Mouse (Mus musculus): ENCODE measurements at regions not wholly inside any gene's neighbourhood (a gene's known extent, or its start where the extent isn't known, plus 50 kb on each side); places are given as distances from the start of the nearest gene placed in this dataset.

DNA sequence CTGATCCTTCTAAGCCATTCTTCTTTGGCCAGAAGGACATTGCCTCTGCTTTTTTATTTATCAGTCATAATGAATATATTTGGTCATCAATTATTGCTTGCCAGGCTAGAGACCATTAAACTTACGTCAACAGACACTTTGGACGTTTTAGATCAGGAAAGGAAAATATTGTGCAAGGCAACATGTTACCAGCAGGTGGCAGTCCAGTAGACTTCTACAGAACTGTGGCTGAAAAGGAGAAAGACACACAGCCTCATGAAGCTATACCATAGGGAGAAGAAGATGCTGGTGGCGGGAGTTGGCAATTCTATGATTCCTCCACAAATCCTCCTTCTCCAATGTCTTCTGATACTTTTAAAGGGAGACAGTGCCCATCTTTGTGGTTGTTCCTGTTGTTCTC, 471.7 kb downstream of the Kcnj2 start:
- ATAC-seq (ENCODE audit: extremely low read depth, insufficient number of reproducible peaks, low FRiP score, poor library complexity, severe bottlenecking), result peak; percentile 57; the same call in 1 of the 2 replicates

DNA sequence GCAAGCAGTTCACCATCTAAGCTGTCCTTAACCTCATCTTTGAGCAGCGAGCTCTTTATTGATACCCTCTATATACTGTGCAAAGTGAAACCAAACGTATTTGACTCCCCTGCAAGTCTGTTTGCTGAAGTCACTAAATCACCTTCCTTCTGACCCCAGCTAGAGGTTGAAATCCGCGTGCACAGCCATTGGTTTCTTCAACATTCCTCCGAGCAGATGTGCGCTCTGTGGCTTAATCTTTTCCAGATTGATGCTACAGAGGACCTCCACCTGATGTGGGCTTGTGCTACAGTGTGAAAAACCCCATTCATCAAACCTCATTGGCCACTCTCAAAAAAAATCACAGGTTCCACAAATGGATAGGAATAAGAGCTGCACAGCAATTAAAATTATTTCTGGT, 474.0 kb downstream of the Kcnj2 start:
- ATAC-seq (ENCODE audit: extremely low read depth, insufficient number of reproducible peaks, low FRiP score, poor library complexity, severe bottlenecking), result no peak

DNA sequence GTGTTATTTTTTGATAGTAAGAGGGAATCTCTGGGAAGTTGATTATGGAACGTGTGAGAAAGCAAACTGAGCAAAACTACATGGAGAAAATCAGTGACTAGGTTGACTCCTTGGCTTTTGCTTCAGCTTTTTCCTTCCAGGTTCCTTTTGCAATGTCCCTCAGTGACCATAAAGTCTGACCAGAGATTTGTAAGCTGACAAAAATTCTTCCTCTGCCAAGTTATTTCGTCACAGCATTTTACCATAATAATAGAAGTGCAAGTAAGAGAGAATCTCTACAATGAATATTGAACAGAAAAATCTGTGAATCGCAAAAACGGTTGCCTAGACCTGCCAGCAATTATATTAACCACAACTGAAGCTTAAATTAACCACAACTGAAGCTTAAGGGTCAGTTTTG, 479.3 kb downstream of the Kcnj2 start:
- ATAC-seq (ENCODE audit: extremely low read depth, insufficient number of reproducible peaks, low FRiP score, poor library complexity, severe bottlenecking), result no peak

DNA sequence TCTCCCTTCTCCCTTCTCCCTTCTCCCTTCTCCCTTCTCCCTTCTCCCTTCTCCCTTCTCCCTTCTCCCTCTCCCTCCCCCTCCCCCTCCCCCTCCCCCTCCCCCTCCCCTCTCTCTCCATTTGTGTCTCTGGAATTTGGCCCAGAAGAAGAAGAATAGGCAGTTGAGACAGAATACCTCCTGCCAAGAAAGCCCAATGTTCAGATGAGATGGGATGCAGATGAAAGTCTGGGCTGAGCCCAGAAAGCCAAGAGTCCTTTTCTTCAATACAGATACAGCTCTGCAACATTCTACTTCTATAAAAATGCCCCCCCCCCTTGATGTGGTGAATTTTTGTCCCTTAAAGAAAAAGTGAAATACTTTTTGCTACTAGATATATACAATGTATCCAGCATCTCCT, 489.2 kb downstream of the Kcnj2 start:
- ATAC-seq (ENCODE audit: extremely low read depth, insufficient number of reproducible peaks, low FRiP score, poor library complexity, severe bottlenecking), result no peak

DNA sequence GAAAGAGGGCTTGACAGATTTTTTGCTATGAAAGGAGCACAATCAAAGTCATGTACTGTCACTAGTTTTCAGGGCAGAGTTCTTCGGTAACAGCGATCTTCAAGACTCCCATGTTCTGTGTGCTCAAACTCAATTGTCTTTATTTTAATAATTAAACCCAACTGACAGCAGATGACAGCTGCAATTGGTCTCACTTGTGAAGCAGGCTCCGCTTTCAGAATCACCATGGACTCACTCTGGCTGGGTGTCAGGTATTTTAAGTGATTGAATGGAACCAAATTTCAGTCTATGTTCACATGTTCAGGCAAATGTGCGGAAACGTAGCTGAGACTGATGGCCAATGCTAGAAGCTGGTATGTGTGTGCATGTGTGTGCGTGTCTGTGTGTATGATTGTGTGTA, 489.7 kb downstream of the Kcnj2 start:
- no peak for ATAC-seq (ENCODE audit: extremely low read depth, insufficient number of reproducible peaks, low FRiP score, poor library complexity, severe bottlenecking)

DNA sequence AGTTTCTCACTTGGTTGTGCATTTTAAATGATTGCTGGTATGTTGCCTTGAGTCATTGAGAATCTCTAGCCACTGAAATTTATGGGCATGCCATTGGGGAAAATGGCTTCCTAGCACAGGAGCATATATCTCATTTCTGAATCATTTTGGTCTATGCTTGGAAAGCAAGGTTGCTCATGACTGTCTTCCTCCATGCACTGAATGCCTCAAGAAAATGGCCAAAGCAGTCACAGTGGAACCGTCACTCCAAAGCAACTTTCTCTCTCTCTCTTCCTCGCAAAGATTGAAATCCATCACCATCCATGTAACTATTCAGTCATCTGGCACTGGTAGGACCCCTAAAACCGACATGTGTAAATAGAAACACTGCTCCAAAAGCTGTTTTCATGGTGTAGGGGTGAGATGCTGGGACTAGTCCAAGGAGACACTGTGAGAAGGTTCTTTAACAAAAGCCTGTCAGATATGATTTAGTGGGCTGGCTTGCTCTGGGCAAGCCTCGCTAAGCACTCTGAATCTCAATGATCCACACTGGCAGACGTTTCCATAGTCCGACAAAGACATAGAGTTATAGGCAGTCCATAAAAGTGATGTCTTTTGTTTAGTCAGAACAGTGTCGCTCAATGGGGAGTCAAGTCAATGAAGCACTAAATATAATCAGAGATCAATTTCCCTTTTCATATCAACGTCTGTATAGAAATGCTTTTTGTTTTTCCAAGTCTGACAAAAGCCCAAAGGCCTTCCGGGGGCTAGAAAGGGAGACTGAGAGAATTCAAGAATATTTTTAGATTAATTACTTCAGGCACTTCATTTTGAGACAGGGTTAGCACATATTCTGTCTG, 492.6 kb downstream of the Kcnj2 start:
- ATAC-seq (ENCODE audit: extremely low read depth, insufficient number of reproducible peaks, low FRiP score, poor library complexity, severe bottlenecking), result no peak

DNA sequence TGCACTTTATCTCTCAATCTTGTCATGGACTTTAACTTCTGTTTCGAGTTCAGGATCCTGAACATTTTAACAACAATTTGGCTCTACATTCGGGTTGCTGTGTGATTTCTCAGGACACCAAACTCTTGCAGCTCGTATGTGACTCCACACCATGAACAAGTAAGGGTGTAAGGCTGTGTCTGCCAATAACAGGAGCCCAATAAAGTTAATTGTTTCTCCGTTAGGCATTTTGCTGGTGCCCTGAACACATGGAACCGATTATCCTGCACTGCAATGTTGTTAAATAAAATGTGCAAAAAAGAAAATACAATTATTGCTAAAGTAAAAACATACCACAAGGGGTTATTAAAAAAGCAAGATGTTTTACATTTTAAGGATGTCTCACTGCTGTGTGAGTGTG, 497.2 kb downstream of the Kcnj2 start:
- ATAC-seq (ENCODE audit: extremely low read depth, insufficient number of reproducible peaks, low FRiP score, poor library complexity, severe bottlenecking), result no peak

DNA sequence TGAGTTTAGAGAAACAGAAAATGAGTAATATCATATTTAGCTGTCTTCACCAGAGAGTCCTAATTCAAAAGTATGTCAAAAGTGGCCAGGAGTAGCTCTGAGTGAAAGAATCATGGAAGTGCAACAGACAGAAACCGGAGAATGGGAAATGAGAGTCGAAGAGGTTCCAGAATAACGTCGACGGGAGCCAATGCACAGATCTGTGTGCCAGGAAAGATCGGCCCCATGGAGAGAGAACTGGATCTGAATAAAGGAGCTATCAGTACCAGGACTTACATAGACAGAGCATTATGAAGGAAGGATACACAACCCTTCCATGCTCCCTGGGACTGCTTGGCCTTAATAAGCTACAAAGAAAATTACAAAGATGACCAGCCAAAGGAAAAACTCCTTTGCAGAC, 502.1 kb downstream of the Kcnj2 start:
- ATAC-seq (ENCODE audit: extremely low read depth, insufficient number of reproducible peaks, low FRiP score, poor library complexity, severe bottlenecking), result no peak

DNA sequence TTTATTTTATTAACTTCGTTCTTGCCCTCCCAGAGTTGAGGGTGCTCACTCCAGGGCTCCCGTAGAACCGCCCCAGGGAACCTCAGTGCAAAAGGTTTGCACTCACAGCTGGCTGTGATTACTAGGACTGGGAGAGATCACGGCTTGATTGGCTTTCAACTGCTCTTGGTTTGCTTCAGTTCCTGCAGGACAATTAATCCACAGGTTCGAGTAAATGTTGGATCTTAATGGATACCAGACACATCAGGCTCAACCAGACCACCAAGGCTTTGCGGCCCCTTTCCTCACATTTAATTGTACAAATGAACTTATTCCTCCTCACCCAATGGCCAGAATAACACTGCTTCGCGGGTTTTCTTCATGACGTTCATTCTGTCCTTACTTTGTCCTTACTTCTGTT, 502.9 kb downstream of the Kcnj2 start:
- no peak for ATAC-seq (ENCODE audit: extremely low read depth, insufficient number of reproducible peaks, low FRiP score, poor library complexity, severe bottlenecking)

DNA sequence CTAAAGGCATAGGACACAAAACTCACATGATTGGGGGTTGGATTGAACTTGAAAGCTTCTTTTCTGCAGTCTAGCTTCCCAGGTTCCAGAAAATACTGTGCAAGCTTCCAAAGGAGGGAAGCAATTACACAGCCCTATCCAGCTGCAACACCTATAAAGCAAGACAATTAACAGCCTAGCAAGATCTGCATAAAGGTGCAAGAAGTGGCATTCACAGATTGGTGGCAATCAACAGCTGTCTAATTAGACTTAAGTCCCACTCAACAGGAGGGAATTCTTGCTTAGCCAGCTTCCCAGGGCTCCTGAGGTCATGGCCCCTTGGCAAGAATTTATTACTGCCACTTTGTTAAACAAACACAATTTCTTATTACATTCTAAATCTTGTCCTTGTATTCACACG, 511.9 kb downstream of the Kcnj2 start:
- no peak for ATAC-seq (ENCODE audit: extremely low read depth, insufficient number of reproducible peaks, low FRiP score, poor library complexity, severe bottlenecking)

DNA sequence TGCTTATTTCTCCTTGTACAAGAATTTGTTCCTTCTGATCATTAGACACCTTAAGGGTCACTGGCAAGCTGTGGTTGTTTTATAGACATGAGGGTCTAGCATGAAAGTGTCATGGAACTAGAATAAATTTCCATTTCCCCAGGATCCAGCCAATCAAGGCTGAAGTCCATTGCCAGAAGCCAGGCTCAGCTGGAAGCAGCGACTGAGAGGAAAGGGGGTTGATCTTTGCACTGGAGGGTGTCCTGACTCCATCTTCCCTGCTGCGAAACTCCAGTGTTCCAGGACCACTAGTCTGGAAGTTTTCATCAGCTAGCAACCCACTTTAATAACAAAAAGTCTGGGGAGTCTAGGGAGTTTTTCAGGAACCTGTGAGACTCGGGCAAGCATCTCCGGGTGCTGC, 517.0 kb downstream of the Kcnj2 start:
- ATAC-seq (ENCODE audit: extremely low read depth, insufficient number of reproducible peaks, low FRiP score, poor library complexity, severe bottlenecking), result no peak

DNA sequence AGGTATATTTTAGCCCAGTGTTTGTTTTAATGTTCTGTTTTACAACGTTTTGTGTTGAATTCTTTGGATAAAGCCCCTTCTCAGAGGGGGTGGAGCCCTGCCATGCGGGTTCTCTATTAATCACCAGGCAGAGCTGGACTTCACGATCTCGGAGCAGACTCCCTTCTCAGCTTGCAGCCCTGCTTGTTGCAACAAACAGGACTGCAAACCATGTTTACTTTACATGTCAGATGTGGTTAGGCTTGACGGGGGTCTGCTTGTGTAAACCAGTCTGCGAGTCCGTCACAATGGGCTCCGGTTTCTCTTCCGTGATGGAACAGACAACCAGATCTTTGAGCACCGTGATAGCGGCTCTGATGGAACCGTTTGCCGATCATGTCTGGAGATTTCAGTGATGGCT, 517.6 kb downstream of the Kcnj2 start:
- ATAC-seq (ENCODE audit: extremely low read depth, insufficient number of reproducible peaks, low FRiP score, poor library complexity, severe bottlenecking), result no peak

DNA sequence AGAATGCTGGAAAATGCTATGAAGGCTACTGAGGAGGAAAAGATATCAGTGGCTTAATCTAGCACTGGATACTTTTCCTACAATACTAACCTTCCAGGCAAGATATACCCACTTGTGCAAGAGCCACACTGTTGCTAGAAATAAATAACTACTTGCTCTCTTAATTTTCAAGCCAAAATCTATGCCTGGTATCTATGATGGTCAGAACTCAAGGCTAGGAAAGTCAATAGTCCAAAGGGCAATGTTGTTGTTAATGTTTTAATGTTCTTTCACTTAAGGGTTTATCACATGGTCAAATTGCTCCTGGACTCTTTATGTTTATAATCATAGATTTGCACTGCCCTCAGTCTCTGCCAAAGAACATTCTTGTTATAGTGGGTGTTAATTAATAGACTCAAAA, 533.5 kb downstream of the Kcnj2 start:
- no peak for ATAC-seq (ENCODE audit: extremely low read depth, insufficient number of reproducible peaks, low FRiP score, poor library complexity, severe bottlenecking)

DNA sequence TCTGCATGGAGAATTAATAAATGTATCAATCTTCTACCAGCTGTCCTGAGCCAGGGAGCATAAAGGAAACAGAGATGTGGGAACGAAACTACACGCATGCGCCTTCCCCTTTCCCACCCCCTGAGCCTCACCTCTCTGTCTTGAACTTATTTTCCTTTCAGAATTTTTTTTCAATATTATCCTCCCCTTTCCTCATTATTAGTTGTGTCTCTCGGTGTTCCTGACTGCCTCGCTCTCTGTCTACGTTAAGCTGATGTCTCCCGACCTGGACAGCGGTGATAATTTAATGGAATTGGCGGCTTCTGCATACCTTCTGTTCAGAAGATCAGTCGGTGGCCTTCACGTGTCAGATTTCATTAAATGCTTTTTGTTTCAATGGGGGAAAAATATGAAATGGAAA, 539.2 kb downstream of the Kcnj2 start:
- ATAC-seq (ENCODE audit: extremely low read depth, insufficient number of reproducible peaks, low FRiP score, poor library complexity, severe bottlenecking), result no peak

DNA sequence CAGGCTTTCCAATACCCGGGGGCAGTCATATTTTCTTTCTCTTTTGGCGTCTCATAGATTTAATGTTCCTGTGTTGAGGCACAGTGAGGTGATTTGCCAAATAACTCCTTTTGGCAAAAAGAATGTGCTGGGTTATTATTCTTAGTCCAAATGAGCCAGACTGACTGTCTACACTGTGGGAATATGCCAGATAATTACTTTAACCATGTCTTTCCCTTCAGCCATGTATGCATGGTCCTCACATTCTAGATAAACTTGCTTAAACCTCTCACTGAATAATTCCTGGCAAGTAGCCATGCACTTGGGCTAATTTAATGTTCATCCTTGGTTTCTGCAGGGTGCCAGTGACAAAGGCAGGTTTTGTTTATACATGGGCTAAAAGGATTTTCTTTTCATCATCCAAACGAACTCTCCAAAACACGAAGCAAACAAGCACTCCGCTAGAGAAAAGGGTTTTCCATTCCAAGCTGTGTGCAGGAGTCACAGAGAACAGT, 544.6 kb downstream of the Kcnj2 start:
- no peak for ATAC-seq (ENCODE audit: extremely low read depth, insufficient number of reproducible peaks, low FRiP score, poor library complexity, severe bottlenecking)

DNA sequence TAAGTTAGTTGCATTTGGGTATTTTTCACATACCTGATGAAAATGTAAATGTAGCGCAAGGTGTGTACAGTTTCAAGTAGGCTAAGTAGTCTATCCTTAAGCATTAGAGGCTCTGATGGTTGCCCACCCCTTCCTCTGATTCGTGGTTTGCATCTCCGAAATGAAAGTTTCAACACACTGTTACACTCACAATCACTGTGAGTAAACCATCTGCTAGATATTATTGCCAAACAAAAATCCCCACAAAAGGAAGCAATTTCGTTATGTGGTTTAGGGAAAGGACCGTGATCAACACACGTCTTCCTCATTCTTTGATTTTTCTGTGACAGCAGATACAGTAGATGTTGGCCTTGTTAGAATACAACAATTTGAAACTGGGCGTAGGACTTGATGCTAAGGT, 577.6 kb downstream of the Kcnj2 start:
- no peak for ATAC-seq (ENCODE audit: extremely low read depth, insufficient number of reproducible peaks, low FRiP score, poor library complexity, severe bottlenecking)

DNA sequence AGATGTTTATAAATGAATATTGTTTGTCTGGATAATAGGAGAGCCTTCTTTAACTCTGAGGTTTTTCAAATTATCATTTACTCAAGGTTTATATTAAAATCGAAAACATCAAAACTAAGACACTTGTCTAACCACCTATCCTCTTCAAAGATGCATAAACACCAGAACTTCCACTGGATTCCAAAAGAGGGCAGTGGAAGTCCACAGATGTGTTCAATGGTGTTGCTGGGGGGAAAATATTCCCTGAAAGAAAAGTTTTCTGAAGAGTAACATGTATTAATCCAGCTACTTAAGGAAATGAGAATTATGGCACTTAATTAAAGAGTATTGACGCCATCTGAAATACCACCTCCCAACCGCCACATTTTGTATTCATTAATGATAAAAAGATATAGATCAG, 586.9 kb downstream of the Kcnj2 start:
- ATAC-seq (ENCODE audit: extremely low read depth, insufficient number of reproducible peaks, low FRiP score, poor library complexity, severe bottlenecking), result no peak

DNA sequence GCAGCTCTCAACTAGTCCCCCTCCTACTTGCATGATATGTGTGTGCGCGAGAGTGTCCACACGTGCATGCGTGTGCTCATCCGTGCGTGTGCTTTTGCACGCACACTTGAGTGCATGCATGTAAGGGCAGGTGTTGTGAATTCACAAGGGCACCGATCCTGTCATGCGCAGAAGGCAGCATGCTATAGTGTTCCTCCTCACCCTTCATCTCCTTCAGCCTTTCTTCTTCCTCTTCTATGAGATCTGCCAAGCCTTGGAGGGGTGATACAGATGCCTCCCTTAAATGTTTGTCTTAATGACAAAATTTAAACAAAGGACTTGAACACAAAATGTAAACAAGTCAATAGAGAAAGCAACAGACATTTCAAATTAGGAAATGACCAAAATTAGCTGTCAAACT, 591.8 kb downstream of the Kcnj2 start:
- no peak for ATAC-seq (ENCODE audit: extremely low read depth, insufficient number of reproducible peaks, low FRiP score, poor library complexity, severe bottlenecking)

DNA sequence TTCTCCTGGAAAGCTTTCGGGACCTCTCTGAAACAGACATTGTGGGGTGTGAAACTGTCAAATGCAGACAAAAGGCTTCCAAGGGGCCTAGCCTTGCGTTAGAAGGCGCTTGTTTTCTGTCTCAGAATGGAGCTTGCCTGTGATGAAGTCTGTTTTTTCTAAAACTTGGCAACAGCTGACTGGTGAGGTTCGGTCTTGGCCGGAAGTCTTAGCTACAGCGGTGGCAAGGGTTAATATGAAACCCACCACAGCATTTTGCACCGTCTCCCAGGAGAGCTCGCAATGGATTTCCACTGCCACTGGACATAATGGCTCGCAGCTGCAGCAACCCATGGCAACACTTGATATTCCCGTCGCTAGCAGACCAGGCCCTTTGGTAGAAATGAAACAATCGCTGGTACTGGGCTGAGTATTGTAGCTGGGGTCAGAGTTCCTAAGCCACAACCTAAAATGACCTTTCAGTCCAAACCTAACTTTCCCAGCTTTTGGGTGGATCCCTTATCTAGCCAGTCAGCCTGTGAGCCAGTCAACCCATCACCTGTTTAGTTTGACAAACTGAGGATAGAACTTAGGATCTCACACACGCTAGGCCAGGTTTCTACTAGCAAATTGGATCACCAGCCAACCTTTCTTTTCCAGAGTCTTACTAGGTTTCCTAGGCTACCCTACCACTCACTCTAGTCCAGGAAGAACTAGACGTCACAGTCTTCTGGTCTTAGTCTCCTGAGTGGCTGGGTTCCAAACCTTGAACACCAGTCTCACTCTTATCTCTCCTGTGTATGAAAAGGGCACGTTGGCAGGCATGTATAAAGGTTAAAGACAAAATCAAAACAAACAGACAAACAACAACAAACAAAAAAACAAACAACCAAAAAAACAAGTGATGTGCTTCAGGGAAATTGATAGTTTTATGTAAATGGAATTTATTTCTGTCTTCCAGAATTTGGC, 592.7 kb downstream of the Kcnj2 start:
- no peak for ATAC-seq (ENCODE audit: extremely low read depth, insufficient number of reproducible peaks, low FRiP score, poor library complexity, severe bottlenecking)

DNA sequence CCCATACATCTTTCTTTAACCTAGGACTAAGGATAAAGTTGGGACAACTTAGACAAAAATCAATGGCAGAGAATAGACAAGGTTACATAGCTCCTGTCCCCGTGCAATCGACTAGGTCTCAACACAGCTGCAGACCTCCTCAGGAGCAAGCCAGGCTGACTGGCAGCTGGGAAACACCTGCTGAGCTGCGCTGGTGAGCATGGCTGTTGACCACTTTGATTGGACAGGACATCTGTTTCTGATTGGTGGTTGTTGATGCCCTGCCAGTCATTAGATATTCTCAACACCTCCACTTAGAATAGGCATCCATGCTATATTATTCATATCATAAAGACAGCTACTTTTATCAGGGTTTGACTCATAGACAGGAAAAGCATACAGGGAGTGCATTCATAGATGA, 597.3 kb downstream of the Kcnj2 start:
- no peak for ATAC-seq (ENCODE audit: extremely low read depth, insufficient number of reproducible peaks, low FRiP score, poor library complexity, severe bottlenecking)

Measured in neutrophil, adult 5-6 weeks (primary cell).